1 mouse cellular context compared by ENCODE assay signal in genomic region chr19:34846005-34846404, GRCm38 (mm10).
TF ChIP-seq lines count a peak whose summit lies in the region.

No protein-coding gene starts in this region.

TF ChIP-seq in MEL, 35 proteins besides CTCF, POLR2A, EP300 and RAD21 (continued from another document):
- TF ChIP-seq ZKSCAN1 (IDR thresholded peaks at IDR 0.05; ENCODE audit: low read depth, low read length), result no peak
